Mouse (Mus musculus): Measurements from ENCODE around the gene Ckm. TPM values are rescaled to one million over a fixed set of nuclear protein-coding genes. Genes with fewer than 3 reads are reported as not detected.

Ckm gene
- total and polyA plus RNA-seq, 2 experiments: 0.18 to 11.0 TPM

GRCm38 (mm10) chr7:19403731-19404296, 762 bp upstream of the Ckm start, which contains the start of gene Klc3:
Klc3 (minus strand) TSS chr7:19404104.
- no peak within 1 kb of the TSS; the same call in 1 of the 2 replicates for H3K9ac ChIP-seq (ENCODE audit: low read depth, low read length)
- no peak within 1 kb of the TSS for H3K27ac ChIP-seq (replicated peaks; ENCODE audit: insufficient read depth, low read depth, low read length)
- WGBS: 2% methylated on average over 62 of the region's 62 CpGs
- peaks cover 2% of the 10 kb centered on the region; the same call in 1 of the 2 replicates for H3K4me1 ChIP-seq (ENCODE audit: control insufficient read depth, insufficient read depth, low read length)
- no peaks in the 10 kb centered on the region for H3K36me3 ChIP-seq (ENCODE audit: control insufficient read depth, insufficient read depth, low read length)
- DNase-seq (ENCODE audit: extremely low read depth, low read depth, low spot score): peak; percentile 42
- H3K4me3 ChIP-seq (ENCODE audit: insufficient read depth, low read depth, low read length): peak within 1 kb of the TSS; percentile 33; the same call in 1 of the 2 replicates
- TF ChIP-seq CTCF (IDR thresholded peaks at IDR 0.05; ENCODE audit: low read depth, low read length) (no peak), POLR2A (IDR thresholded peaks at IDR 0.05; ENCODE audit: extremely low read depth, insufficient read depth, low read length) (no peak)
- H3K27me3 ChIP-seq (ENCODE audit: control insufficient read depth, insufficient read depth, low read length): peaks cover 21% of the 10 kb centered on the region; the same call in 1 of the 2 replicates
- no peaks in the 10 kb centered on the region for H3K79me2 ChIP-seq (ENCODE audit: control insufficient read depth, insufficient read depth, low read length)

GRCm38 (mm10) chr7:19405417-19405816, 841 bp downstream of the Ckm start:
- H3K4me3 ChIP-seq (ENCODE audit: insufficient read depth, low read depth, low read length): no peak overlapping the region
- no peaks in the 10 kb centered on the region for H3K79me2 ChIP-seq (ENCODE audit: control insufficient read depth, insufficient read depth, low read length)
- no peaks in the 10 kb centered on the region for H3K36me3 ChIP-seq (ENCODE audit: control insufficient read depth, insufficient read depth, low read length)
- WGBS: 5% methylated on average over 19 of the region's 19 CpGs
- no peak overlapping the region for H3K9ac ChIP-seq (ENCODE audit: low read depth, low read length)
- H3K4me1 ChIP-seq (ENCODE audit: control insufficient read depth, insufficient read depth, low read length): peaks cover 2% of the 10 kb centered on the region; the same call in 1 of the 2 replicates
- H3K27me3 ChIP-seq (ENCODE audit: control insufficient read depth, insufficient read depth, low read length): peaks cover 12% of the 10 kb centered on the region; the same call in 1 of the 2 replicates
- H3K27ac ChIP-seq (replicated peaks; ENCODE audit: insufficient read depth, low read depth, low read length): no peak overlapping the region
- TF ChIP-seq CTCF (IDR thresholded peaks at IDR 0.05; ENCODE audit: low read depth, low read length) (peak; percentile 98), POLR2A (IDR thresholded peaks at IDR 0.05; ENCODE audit: extremely low read depth, insufficient read depth, low read length) (no peak)
- peak; percentile 36 for DNase-seq (ENCODE audit: extremely low read depth, low read depth, low spot score)

- H3K79me2 ChIP-seq (ENCODE audit: control insufficient read depth, insufficient read depth, low read length): no peaks in the 10 kb centered on the region
- WGBS: 64% methylated on average over 6 of the region's 6 CpGs
- TF ChIP-seq POLR2A (IDR thresholded peaks at IDR 0.05; ENCODE audit: extremely low read depth, insufficient read depth, low read length) (no peak), CTCF (IDR thresholded peaks at IDR 0.05; ENCODE audit: low read depth, low read length) (no peak)
- no peak overlapping the region for H3K4me3 ChIP-seq (ENCODE audit: insufficient read depth, low read depth, low read length)
- no peak for DNase-seq (ENCODE audit: extremely low read depth, low read depth, low spot score)
- H3K36me3 ChIP-seq (ENCODE audit: control insufficient read depth, insufficient read depth, low read length): no peaks in the 10 kb centered on the region
- H3K27ac ChIP-seq (replicated peaks; ENCODE audit: insufficient read depth, low read depth, low read length): no peak overlapping the region
- no peaks in the 10 kb centered on the region; the same call in 1 of the 2 replicates for H3K27me3 ChIP-seq (ENCODE audit: control insufficient read depth, insufficient read depth, low read length)
- no peak overlapping the region for H3K9ac ChIP-seq (ENCODE audit: low read depth, low read length)
- no peaks in the 10 kb centered on the region for H3K4me1 ChIP-seq (ENCODE audit: control insufficient read depth, insufficient read depth, low read length)
Measured at GRCm38 (mm10) chr7:19409753-19410152, 5.2 kb downstream of the Ckm start.

- no peak overlapping the region for H3K9ac ChIP-seq (ENCODE audit: low read depth, low read length)
- no peaks in the 10 kb centered on the region for H3K36me3 ChIP-seq (ENCODE audit: control insufficient read depth, insufficient read depth, low read length)
- no peak overlapping the region for H3K27ac ChIP-seq (replicated peaks; ENCODE audit: insufficient read depth, low read depth, low read length)
- H3K27me3 ChIP-seq (ENCODE audit: control insufficient read depth, insufficient read depth, low read length): no peaks in the 10 kb centered on the region; the same call in 1 of the 2 replicates
- 88% methylated on average over 11 of the region's 11 CpGs for WGBS
- no peak for DNase-seq (ENCODE audit: extremely low read depth, low read depth, low spot score)
- H3K4me1 ChIP-seq (ENCODE audit: control insufficient read depth, insufficient read depth, low read length): no peaks in the 10 kb centered on the region
- TF ChIP-seq POLR2A (IDR thresholded peaks at IDR 0.05; ENCODE audit: extremely low read depth, insufficient read depth, low read length) (no peak), CTCF (IDR thresholded peaks at IDR 0.05; ENCODE audit: low read depth, low read length) (no peak)
- no peaks in the 10 kb centered on the region for H3K79me2 ChIP-seq (ENCODE audit: control insufficient read depth, insufficient read depth, low read length)
- H3K4me3 ChIP-seq (ENCODE audit: insufficient read depth, low read depth, low read length): no peak overlapping the region
Measured at GRCm38 (mm10) chr7:19410766-19411344, 6.3 kb downstream of the Ckm start.

GRCm38 (mm10) chr7:19411783-19412182, 7.2 kb downstream of the Ckm start:
- Histone ChIP-seq H3K27ac (replicated peaks; ENCODE audit: insufficient read depth, low read depth, low read length) (no peak overlapping the region), H3K36me3 (ENCODE audit: control insufficient read depth, insufficient read depth, low read length) (no peaks in the 10 kb centered on the region), H3K9ac (ENCODE audit: low read depth, low read length) (no peak overlapping the region), H3K27me3 (ENCODE audit: control insufficient read depth, insufficient read depth, low read length) (peaks cover 3% of the 10 kb centered on the region; the same call in 1 of the 2 replicates), H3K4me3 (ENCODE audit: insufficient read depth, low read depth, low read length) (no peak overlapping the region), H3K79me2 (ENCODE audit: control insufficient read depth, insufficient read depth, low read length) (no peaks in the 10 kb centered on the region), H3K4me1 (ENCODE audit: control insufficient read depth, insufficient read depth, low read length) (no peaks in the 10 kb centered on the region)
- no peak for DNase-seq (ENCODE audit: extremely low read depth, low read depth, low spot score)
- TF ChIP-seq CTCF (IDR thresholded peaks at IDR 0.05; ENCODE audit: low read depth, low read length) (no peak), POLR2A (IDR thresholded peaks at IDR 0.05; ENCODE audit: extremely low read depth, insufficient read depth, low read length) (no peak)
- WGBS: 86% methylated on average over 5 of the region's 5 CpGs

DNA sequence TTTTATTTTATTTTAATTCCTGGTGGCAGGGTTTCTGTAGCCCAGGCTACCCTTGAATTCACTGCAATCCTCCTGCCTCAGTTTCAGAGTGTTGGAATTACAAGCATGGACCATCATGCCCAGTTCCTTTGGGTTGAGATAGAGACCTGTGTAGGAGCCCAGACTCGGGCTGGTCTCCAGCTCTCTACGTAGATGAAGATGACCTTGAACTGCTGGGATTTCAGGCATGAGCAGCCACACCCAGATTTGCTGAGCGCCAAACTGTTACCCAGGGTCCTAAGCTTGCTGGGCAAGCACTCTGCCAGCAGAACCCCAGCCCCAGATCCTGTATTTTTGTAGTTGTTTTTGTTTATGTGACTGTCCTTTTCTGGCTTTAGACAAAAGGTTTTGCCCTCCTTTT, 8.9 kb downstream of the Ckm start:
- WGBS: 75% methylated on average over 3 of the region's 3 CpGs
- H3K4me3 ChIP-seq (ENCODE audit: insufficient read depth, low read depth, low read length): no peak overlapping the region
- no peak overlapping the region for H3K27ac ChIP-seq (replicated peaks; ENCODE audit: insufficient read depth, low read depth, low read length)
- H3K4me1 ChIP-seq (ENCODE audit: control insufficient read depth, insufficient read depth, low read length): no peaks in the 10 kb centered on the region
- H3K27me3 ChIP-seq (ENCODE audit: control insufficient read depth, insufficient read depth, low read length): peaks cover 3% of the 10 kb centered on the region; the same call in 1 of the 2 replicates
- H3K36me3 ChIP-seq (ENCODE audit: control insufficient read depth, insufficient read depth, low read length): no peaks in the 10 kb centered on the region
- TF ChIP-seq CTCF (IDR thresholded peaks at IDR 0.05; ENCODE audit: low read depth, low read length) (no peak), POLR2A (IDR thresholded peaks at IDR 0.05; ENCODE audit: extremely low read depth, insufficient read depth, low read length) (no peak)
- no peak for DNase-seq (ENCODE audit: extremely low read depth, low read depth, low spot score)
- no peak overlapping the region for H3K9ac ChIP-seq (ENCODE audit: low read depth, low read length)
- H3K79me2 ChIP-seq (ENCODE audit: control insufficient read depth, insufficient read depth, low read length): no peaks in the 10 kb centered on the region
